Mouse (Mus musculus) megakaryocyte, embryonic 14.5 days (primary cell): ENCODE measurements at regions not wholly inside any gene's neighbourhood (a gene's known extent, or its start where the extent isn't known, plus 50 kb on each side); places are given as distances from the start of the nearest gene placed in this dataset.

ENCODE experiments used
- FLI1 ChIP-seq: IDR thresholded peaks from 2 replicates; pipeline ENCODE4 v1.6.1; 2012; ENCODE audit warnings: low read length, inconsistent platforms, mixed read lengths
- GATA1 ChIP-seq: IDR thresholded peaks from 3 replicates; pipeline ENCODE4 v1.6.1; 2012; ENCODE audit warnings: mixed read lengths, low read length, inconsistent platforms, borderline replicate concordance

- TF ChIP-seq GATA1 = no peak
- no peak for TF ChIP-seq FLI1
Measured at GRCm38 (mm10) chr8:103506334-103506733, 595.1 kb upstream of the Cdh5 start.
